Mouse (Mus musculus): ENCODE results near the gene Rif1.

The Rif1 gene

GRCm38 (mm10) chr2:52053502-52053901 lies 19.1 kb upstream of the Rif1 start:
- TF ChIP-seq GATA4 (IDR thresholded peaks at IDR 0.05; ENCODE audit: insufficient replicate concordance, low read length) = no peak

- no peak for TF ChIP-seq GATA4 (IDR thresholded peaks at IDR 0.05; ENCODE audit: insufficient replicate concordance, low read length)
Observed at GRCm38 (mm10) chr2:52055616-52056015, 17.0 kb upstream of the Rif1 start.

- TF ChIP-seq GATA4 (IDR thresholded peaks at IDR 0.05; ENCODE audit: insufficient replicate concordance, low read length) = no peak
Observed at GRCm38 (mm10) chr2:52057099-52057498, 15.5 kb upstream of the Rif1 start.

GRCm38 (mm10) chr2:52057681-52058080 lies 15.0 kb upstream of the Rif1 start:
- TF ChIP-seq GATA4 (IDR thresholded peaks at IDR 0.05; ENCODE audit: insufficient replicate concordance, low read length) = no peak

GRCm38 (mm10) chr2:52068641-52069040 lies 4.0 kb upstream of the Rif1 start:
- no peak for TF ChIP-seq GATA4 (IDR thresholded peaks at IDR 0.05; ENCODE audit: insufficient replicate concordance, low read length)

- TF ChIP-seq GATA4 (IDR thresholded peaks at IDR 0.05; ENCODE audit: insufficient replicate concordance, low read length) = no peak
Observed at GRCm38 (mm10) chr2:52070816-52071215, 1.8 kb upstream of the Rif1 start.

GRCm38 (mm10) chr2:52071241-52071991 lies 1.2 kb upstream of the Rif1 start:
- no peak for TF ChIP-seq GATA4 (IDR thresholded peaks at IDR 0.05; ENCODE audit: insufficient replicate concordance, low read length)

- TF ChIP-seq GATA4 (IDR thresholded peaks at IDR 0.05; ENCODE audit: insufficient replicate concordance, low read length) = no peak
Observed at GRCm38 (mm10) chr2:52072065-52072490, 554 bp upstream of the Rif1 start.

- no peak for TF ChIP-seq GATA4 (IDR thresholded peaks at IDR 0.05; ENCODE audit: insufficient replicate concordance, low read length)
Observed at GRCm38 (mm10) chr2:52073141-52073904, 691 bp downstream of the Rif1 start.

- no peak for TF ChIP-seq GATA4 (IDR thresholded peaks at IDR 0.05; ENCODE audit: insufficient replicate concordance, low read length)
Observed at GRCm38 (mm10) chr2:52078666-52079065, 6.0 kb downstream of the Rif1 start.

GRCm38 (mm10) chr2:52084013-52084412 lies 11.4 kb downstream of the Rif1 start:
- no peak for TF ChIP-seq GATA4 (IDR thresholded peaks at IDR 0.05; ENCODE audit: insufficient replicate concordance, low read length)

- TF ChIP-seq GATA4 (IDR thresholded peaks at IDR 0.05; ENCODE audit: insufficient replicate concordance, low read length) = no peak
Observed at GRCm38 (mm10) chr2:52084571-52084970, 11.9 kb downstream of the Rif1 start.

- no peak for TF ChIP-seq GATA4 (IDR thresholded peaks at IDR 0.05; ENCODE audit: insufficient replicate concordance, low read length)
Observed at GRCm38 (mm10) chr2:52114086-52114485, 41.5 kb downstream of the Rif1 start.

- TF ChIP-seq GATA4 (IDR thresholded peaks at IDR 0.05; ENCODE audit: insufficient replicate concordance, low read length) = no peak
Observed at GRCm38 (mm10) chr2:52133351-52133750, 60.7 kb downstream of the Rif1 start.

- no peak for TF ChIP-seq GATA4 (IDR thresholded peaks at IDR 0.05; ENCODE audit: insufficient replicate concordance, low read length)
Observed at GRCm38 (mm10) chr2:52153064-52153463, 80.4 kb downstream of the Rif1 start.
